Mouse (Mus musculus) 3134 (cell line): ENCODE data around the gene Sbk1.

Experiments
- DNase-seq: peaks from one replicate; pipeline ENCODE4 v3.0.0-alpha.2; 2011; ENCODE audit warnings: low spot score; ENCODE audit not compliant: insufficient read length; ENCODE audit errors: extremely low read depth

Gene Sbk1

DNA sequence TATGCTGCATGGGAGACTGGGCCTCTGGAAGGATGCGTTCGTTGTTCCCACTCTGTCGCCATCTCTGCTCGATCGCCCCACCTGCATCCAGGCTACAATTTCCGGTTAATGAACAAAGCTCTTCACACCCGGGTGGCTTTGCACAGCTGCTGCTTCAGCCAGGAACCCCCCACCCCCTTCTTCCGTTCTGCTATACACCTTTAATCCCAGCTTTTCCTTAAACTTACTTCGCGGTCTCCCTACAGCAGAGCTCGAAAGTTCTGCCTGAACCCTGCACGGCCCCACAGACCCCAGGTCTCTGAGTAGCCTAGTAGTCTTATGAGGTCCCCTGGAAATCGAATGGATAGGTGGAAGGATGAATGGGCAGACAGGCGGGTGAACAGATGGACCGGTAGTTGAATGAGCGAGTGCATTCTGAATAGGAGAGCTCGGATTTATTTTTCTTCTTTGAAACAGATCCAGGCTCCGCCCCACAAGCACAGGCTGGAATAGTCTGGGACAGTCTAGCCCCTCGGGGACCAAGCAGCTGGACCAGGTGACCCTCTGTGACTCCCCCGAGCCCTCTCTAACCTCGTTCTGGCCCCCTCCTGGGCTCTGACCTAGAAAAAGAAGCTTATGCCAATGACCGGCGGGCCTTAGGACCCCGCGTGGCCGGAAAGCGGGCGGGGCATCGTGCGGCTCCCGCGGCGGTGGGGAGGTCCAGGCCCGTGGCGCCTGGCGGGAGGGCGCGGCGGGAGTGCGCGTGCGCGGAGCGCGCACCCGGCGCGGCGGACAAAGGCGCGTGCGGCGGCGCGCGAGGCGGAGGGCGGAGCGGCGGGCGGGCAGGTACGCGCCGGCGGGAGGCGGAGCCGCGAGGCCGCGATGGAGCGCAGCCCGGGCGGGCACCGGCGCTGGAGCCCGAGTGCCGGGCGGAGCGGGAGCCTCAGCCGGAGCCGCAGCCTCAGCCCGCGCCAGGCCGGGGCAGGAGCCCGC, at the start of gene Sbk1:
TSS of gene Sbk1 (plus strand) at position 908 of the 972 bp plus-strand sequence.
- peak; percentile 81 for DNase-seq

DNA sequence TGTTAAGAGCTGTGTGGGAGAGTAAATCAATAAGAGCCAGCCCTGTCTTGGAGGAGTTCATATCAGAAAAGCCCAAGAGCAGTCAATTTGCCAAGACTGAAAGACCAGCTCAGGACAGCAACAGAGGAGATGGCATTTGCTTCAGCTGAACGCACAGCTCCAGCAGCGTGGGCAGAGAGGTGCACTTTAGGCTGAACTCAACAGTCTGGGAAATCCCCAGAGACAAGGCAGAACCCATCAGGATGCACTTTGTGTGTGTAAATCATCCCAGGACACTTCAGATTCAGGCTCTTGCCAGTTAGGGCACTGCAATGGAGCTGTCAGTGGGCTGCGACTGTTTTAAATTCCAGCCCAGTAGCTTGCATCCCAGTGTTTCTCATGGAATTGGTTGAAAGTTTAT, 49.7 kb upstream of the Sbk1 start:
- no peak for DNase-seq

DNA sequence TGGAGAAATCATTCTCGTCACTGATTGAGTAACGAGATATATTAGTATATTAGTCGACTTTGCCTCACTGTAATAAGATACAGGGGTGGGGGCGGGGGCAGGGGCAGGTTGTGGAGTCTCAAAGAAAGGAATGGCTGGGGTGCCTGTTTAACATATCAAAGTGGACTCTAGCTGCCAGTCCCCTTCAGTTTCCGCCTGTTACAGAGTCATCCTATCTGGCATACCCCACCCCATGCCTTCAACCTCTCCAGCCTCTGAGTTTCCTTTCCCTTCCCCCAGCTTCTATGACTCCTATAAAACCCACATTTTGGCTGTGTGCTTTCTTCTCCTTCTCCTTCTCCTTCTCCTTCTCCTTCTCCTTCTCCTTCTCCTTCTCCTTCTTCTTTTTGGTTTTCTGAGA, 46.3 kb upstream of the Sbk1 start:
- no peak for DNase-seq

DNA sequence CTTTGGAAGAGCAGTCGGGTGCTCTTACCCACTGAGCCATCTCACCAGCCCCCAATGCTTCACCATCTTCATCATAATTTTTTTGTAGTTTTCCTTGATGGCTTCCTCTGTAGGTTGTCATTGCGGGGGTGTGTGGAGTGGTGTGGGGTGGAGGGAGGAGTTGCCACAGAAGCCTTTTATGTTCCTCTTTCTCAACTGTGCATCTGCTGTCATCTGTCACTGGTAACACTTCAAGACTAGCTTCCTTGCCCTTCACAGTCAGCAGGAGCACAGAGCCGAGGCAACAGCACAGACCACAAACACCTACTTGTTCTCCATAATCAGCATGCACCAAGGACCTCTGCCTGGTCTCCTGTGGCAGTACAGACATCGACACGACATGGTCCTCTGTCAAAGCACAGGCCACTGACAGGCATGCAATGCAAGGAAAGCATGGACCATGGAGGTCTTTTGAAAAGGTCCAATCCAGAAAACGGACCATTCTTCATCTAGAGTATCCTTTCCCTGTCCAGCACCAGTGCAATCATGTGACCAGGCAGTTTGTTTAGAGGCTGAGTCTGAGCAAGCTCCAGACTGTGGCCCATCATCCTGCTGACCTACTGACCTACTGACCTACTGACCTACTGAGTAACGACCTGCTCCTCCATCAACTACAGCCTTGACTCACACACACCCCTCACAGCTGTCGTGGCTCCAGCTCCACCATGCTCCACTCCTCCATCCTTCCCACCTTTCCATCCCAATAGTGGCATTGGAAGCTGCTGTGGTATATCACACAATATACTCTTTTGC, 41.9 kb upstream of the Sbk1 start:
- no peak for DNase-seq

DNA sequence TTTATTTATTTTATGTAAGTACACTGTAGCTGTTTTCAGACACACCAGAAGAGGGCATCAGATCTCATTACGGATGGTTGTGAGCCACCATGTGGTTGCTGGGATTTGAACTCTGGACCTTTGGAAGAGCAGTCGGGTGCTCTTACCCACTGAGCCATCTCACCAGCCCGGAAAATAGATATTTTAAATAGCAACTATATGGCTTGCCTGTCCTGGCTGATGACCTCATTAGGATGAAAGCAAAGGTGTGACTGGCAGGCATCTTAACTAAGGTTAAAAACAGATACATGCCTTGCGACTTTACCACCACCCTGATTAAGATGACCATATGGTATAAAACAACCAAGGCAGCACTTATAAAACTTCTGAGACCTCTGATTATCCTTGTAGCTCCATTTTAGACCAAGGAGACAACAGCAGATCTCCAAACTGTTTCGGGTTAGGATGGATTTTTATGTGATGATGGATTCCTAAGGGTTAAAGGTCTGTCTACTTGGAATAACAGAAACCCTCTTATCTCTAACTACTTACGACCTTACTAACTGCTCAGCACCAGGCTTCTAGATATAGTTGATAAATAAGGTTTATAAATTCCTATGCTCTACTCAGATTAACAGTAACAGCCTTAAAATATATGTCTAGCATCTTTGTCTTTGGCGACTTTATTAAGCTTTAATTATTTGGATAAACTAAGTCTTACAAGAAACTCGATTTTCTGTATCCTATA, 39.9 kb upstream of the Sbk1 start:
- no peak for DNase-seq

DNA sequence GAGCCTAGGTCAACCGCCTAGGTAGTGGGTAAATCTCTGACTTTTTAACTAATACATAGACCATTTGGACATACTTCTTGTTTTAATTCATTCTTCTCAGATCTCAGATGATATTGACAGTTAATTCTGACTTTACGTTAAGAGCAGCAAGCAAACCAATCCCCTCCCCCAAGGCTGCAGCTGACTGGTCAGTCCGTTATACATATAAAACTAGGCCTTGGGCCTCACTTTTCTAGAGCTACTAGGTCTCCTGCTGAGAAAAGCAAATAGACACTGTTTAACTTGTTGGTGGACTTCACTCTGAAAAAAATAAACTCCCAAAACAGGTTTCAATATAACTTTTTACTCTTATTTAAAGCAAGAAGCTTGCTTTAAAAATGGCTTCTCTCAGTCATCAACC, 37.8 kb upstream of the Sbk1 start:
- DNase-seq = no peak

DNA sequence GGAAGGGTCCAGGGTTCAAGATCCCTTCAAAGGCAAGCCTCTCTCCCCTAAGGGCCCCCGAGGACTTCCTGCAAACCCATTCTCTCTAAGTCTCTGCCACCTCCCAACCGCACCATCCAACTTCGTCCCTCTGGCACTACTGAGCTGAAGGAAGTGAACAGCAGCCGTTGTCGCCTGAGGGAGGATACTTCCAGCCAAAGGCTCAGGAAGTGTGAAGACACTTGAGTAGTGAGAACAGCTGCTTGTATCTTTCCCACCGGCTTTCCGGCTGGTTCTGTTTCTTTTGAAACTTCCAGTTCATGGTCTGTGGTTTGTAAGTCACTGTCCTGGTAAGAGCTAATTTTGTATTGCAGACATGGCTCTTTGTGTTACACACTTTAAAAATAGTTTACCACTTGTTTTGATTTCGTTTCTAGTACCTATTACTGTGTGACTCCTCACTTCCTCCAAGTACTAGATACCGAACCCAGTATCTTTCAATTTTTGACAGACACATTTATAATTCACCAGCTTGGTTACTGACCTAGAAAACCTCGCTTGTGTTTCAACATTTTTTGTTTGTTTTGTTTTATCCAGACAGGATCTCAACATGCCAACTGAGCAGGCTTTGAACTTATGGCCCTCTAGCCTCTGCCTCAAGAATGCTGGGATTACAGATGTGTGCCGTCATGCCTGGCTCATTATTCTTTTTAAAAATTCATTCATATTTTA, 36.2 kb upstream of the Sbk1 start:
- DNase-seq = no peak

DNA sequence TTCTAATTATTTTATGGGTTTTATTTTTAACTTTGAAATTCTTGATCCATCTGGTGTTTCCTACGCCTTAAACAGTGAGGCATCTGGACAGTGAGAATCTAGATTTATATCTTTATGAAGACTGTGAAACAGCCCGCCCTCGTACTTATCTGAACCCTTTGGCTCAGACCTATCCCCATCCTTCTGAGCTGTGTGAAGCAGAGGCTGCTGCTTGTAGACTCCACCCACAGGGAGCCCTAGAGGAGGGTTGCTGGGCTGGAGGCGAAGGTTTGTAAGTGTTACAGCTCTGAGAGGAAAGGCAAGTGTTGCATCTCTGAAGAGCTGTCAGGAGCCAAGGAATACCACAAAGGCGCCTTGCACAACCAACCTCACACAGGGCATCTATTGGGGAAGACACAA, 35.6 kb upstream of the Sbk1 start:
- DNase-seq = no peak

DNA sequence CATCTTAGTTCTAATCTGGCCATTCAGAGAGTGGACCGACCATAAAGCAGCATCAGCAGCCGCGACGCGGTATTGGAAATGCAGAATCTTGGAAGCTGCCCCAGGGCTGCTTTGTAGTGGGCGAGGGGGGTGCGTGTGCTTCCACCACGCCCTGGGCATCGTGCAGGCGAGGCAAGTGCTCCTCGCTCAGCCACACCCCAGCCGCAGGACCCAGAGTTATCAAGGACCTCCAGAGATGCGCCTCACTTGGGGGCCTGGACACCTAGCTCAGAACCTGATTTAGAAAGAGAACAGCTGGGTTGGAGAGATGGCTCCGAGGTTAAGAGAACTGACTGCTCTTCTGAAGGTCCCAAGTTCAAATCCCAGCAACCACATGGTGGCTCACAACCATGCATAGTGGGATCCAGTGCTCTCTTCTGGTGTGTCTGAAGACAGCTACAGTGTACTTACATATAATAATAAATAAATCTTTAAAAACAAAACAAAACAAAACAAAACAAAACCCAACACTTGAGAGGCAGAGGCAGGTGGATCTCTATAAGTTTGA, 31.5 kb upstream of the Sbk1 start:
- DNase-seq = no peak

DNA sequence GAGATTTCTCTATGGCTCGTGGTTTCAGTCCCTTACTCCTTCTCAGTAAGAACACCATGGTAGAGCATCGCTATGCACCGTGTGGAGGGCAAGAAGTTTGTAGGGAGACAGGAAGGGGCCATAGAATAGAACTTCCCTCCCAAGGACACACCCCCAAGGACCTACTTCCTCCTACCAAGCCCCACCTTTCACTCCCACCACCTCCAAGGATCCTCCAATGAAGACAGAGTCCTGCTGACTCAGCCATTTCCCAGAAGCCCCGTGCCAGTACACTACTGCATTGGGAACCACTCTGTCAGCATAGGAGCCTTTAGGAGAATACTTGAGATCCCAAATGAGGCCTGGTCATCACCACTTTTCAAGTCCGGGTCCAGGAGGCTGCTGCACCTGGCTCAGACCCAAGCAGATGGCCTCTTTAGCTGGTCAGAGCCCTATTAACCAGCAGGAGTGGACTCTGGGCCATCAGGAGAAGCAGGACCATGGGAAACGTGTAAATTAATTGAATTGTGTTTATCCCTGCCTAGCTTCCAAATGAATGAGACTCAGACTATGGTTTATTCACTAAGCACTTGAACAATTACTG, 28.2 kb upstream of the Sbk1 start:
- DNase-seq = no peak

DNA sequence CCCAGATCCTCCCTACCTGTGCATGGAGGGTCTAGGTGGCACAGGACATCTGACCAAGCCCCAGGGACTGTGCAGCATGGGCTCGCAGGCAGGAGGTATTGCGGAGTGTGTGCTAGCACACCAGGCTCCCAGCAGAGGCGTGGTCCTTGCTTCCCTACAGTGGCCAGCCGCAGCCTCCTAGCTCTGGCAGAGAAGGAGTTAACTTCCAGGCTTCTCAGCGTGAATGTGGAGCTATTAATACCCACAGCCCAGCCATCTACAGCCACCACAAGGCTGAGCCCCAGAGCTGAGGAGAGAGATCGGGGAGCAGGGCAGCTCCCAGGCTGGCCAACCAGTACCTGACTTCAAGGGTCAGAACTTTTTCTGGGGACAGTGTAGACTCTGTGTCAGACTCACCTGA, 24.3 kb upstream of the Sbk1 start:
- DNase-seq = no peak

DNA sequence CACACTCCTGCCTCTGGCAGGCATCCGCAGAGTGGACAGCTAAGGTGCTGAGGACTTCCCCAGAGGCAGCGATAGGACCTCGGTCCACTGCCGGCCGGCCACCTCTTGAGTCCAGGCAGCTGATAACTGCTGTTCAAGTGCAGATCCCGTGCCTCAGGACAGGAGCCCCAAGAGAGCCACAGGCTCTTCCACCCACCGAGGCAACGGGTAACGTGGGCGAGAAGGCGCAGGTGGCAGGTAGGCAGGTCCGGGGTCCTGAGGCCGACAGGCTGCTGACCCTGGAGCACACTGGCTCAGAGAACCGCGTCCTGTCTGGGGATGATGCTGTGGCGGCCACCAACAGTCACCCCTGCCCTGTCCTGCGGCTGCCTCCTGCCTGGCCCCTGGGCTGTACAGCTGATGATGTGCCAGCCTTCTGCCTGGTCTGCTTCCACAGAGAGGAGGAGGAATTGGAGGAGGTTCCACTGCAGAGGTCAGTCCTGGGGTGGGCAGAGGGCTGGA, 23.7 kb upstream of the Sbk1 start:
- no peak for DNase-seq

DNA sequence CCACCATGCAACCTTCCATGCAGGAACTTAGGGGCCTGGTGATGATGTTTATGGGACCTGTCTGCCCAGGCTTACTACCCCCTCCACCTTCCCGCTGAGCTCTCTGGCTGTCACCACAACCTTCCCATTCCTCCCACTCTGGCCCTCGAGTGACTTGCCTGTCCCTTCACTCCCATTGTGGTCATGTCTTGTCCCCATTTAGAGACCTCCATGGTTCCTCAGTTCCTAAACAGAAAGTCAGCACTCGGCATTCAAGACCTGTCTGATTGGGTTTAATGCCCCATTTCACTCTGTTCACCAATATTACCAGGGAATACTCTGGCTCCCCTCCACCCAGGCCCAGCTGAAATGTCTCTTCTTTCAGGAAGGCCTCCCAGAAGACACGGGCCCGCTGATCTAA, 23.3 kb upstream of the Sbk1 start:
- DNase-seq = no peak

DNA sequence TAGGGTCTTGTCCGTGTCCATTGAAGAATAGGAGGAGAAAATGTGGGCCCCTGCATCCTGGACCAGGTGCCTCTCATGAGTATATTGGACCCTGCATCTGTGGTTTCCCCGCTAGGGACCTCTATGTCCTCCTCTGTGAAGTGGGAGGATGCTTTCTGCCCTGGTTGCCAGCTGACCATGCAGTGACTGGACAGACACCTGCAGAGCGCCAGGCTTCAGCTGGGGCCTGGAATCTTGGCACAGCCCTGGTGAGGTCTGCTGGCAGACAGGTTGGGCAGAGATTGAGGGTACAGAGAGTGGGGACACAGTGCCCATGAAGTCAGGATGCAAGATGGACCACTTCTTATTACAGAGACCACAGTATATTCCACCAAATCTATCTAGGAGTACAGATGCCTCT, 22.4 kb upstream of the Sbk1 start:
- no peak for DNase-seq

DNA sequence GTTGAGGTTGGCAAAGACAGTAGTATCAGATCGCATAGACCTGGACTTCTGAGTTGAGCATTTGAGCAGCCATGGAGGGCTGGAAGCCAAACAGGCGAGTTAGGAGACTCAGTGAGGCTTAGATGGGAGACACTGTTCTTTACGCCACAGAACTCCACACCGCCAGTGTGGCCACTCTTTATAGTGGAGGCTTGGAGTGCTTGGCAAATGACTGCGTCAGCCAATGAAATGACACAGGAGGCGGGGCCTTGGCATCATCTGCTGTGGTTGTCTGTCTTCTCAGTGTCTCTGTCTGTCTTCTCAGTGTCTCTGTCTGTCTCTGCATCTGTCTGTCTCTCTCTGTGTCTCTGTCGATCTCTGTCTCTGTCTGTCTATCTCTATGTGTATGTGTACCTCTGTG, 21.9 kb upstream of the Sbk1 start:
- no peak for DNase-seq

DNA sequence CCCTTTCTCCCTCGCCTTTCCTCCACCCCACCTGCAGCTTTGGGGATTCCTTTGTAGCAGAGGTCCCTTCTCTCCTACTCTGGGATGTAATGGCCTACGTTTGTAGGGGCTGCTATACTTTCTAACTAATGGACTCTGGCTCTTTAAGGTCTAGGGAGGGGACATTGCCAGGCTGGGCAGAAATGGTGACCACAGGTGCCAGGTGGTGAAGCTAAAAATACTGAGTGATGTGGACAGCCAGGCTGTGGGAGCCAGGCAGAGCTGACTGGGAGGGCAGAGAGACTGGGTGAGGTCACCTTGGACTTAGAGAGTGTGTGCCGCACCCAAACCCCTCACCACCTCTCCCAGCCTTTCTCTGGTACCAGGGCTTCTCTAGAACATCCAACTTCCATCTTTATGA, 20.7 kb upstream of the Sbk1 start:
- no peak for DNase-seq

DNA sequence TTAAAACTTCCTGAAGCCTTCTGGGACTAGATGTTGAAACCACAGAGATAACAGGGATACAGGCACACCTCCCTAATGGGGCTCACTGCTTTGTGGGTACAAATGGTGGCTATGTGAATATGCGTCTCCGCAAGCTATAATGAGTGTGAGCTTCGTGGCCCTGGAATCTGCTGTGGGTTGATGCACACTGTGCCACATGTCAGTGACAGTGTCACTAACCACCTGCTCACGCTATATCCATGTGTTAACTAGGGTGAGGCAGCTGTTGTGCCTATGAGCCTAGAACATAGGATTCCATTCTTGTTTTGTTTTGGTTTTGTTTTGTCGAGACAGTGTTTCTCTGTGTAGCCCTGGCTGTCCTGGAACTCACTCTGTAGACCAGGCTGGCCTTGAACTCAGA, 20.2 kb upstream of the Sbk1 start:
- DNase-seq = no peak

DNA sequence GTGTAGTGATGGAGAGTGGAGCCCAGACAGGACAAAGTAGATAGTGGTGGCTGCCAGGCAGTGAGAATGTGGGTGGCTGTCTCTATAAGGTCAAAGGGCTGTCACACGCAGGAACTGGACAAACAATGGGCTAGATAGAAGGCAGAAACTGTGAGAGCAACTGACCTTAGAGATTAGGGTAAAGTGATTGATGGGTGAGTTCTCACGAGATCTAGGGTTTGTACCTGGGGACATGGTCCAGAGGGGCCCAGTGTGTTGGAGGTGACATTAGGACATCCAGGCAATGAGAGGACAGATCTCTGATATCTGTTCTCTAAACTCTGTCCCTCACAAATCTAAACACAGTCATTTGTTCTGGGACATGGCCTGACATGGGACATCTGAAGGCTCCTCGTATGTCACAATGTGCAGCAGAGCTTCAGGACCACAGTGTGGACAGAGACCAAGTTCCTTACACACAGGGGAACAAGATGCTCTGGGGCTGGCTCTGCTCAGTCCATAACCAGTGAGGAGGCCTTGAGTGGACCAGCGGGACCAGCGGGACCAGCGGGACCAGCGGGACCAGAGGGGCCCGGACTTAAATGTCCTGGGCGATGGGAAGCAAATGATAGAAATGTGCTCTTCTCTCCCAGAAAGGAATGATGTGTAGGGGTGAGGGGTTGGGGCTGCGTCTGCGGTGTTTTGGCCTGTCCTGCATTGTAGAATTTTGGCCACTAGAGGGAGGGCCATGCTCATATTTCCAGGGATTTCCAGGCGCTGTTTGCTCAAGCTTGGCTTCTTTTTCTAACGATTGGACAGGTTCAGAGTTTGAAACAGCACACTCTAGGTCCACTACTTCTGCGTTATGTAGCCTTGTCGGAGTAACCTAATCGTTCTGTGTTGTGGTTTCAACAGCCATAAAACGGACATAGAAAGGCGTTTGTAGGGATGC, 11.9 kb upstream of the Sbk1 start:
- DNase-seq = peak; percentile 35

DNA sequence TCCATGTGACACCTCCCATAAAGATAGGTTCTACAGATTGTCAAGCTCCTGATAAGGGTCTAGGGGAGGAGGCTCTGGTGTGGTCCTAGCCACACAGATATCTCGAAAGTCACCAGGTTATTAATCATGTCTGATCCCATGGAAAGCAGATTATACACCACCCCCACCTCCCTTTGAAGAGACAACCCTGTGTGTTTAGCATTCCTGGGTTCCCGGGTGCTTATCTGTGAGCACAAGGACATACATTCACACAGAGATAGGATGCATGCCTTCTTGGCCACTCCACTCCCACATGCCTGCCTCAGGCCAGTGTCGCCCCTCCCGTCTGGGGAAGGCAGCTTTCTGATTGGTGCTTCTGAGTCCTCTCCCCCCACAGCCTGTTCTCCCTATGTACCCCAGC, 10.6 kb upstream of the Sbk1 start:
- no peak for DNase-seq
